Mouse (Mus musculus) CH12.LX (cell line): ENCODE measurements around the gene B4galt3. TPM values are rescaled to one million over a fixed set of nuclear protein-coding genes. Genes with fewer than 3 reads are reported as not detected.

Experiments used
- DNase-seq: peaks from one replicate; pipeline ENCODE4 v3.0.0-alpha.2; 2013; ENCODE audit errors: extremely low read depth
- H3K27ac ChIP-seq: 2 replicates; pipeline ENCODE4 v1.5.1; 2012; ENCODE audit warnings: low read depth, mild to moderate bottlenecking, control low read depth, moderate library complexity; ENCODE audit not compliant: insufficient read depth
- H3K27me3 ChIP-seq: replicated peaks from 2 replicates; pipeline ENCODE3; 2012; ENCODE audit warnings: inconsistent platforms
- H3K36me3 ChIP-seq, 2 experiments: replicated peaks in 1 of 2; 2 replicates each; pipeline versions ENCODE3 to v1.6.1; 2012; ENCODE audit warnings: inconsistent platforms in 1 of 2, low read length in 1 of 2, mild to moderate bottlenecking in 1 of 2, mixed read lengths in 1 of 2, moderate library complexity in 1 of 2; ENCODE audit not compliant: control insufficient read depth in 1 of 2, insufficient read depth in 1 of 2
- H3K4me1 ChIP-seq, 2 experiments: 2 replicates each; pipeline ENCODE4 v1.6.1; 2012; ENCODE audit warnings: inconsistent platforms in 1 of 2, moderate library complexity in 1 of 2; ENCODE audit not compliant: insufficient read depth in 2 of 2, control insufficient read depth in 1 of 2
- H3K4me2 ChIP-seq: 2 replicates; pipeline ENCODE4 v1.6.1; 2012; ENCODE audit warnings: low read depth, mild to moderate bottlenecking, control low read depth; ENCODE audit not compliant: poor library complexity, insufficient read depth, severe bottlenecking
- H3K4me3 ChIP-seq, 3 experiments: fragments of 150-350 bp in 1 of 3; sonication (generic) in 1 of 3; replicated peaks in 1 of 3; 2 replicates each; pipeline versions ENCODE3 to v1.5.1; 2011 to 2012; ENCODE audit warnings: low read depth in 2 of 3, low read length in 2 of 3, mild to moderate bottlenecking in 2 of 3, moderate library complexity in 2 of 3, control low read depth in 1 of 3, improper control_type of control experiment in 1 of 3, inconsistent platforms in 1 of 3, mixed read lengths in 1 of 3; ENCODE audit not compliant: poor library complexity in 1 of 3
- H3K79me2 ChIP-seq: replicated peaks from 2 replicates; pipeline ENCODE4 v1.6.1; 2012; ENCODE audit warnings: mild to moderate bottlenecking, moderate library complexity; ENCODE audit not compliant: control insufficient read depth, poor library complexity, insufficient read depth, severe bottlenecking; ENCODE audit errors: extremely low read depth
- H3K9ac ChIP-seq: 2 replicates; pipeline ENCODE4 v1.6.1; 2012; ENCODE audit warnings: low read depth, mild to moderate bottlenecking, control low read depth, moderate library complexity; ENCODE audit not compliant: insufficient read depth
- H3K9me3 ChIP-seq: replicated peaks from 2 replicates; pipeline ENCODE3; 2012; ENCODE audit warnings: low read length, inconsistent platforms, mixed read lengths
- CHD1 ChIP-seq: IDR thresholded peaks from 2 replicates; pipeline ENCODE4 v1.6.1; 2012; ENCODE audit warnings: low read depth, low read length, improper control_type of control experiment, inconsistent platforms
- E2F4 ChIP-seq: IDR thresholded peaks from 2 replicates; pipeline ENCODE4 v1.6.1; 2011; ENCODE audit warnings: low read depth, low read length, improper control_type of control experiment; ENCODE audit not compliant: insufficient replicate concordance
- ELF1 ChIP-seq: IDR thresholded peaks from 2 replicates; pipeline ENCODE4 v1.6.1; 2014; ENCODE audit warnings: low read depth, mild to moderate bottlenecking, inconsistent platforms, low read length, improper control_type of control experiment
- EP300 ChIP-seq: IDR thresholded peaks from 2 replicates; pipeline ENCODE4 v1.6.1; 2011; ENCODE audit warnings: low read length, improper control_type of control experiment
- GABPA ChIP-seq: IDR thresholded peaks from 2 replicates; pipeline ENCODE4 v1.6.1; 2012; ENCODE audit warnings: low read depth, low read length, improper control_type of control experiment, inconsistent platforms; ENCODE audit not compliant: insufficient replicate concordance
- HCFC1 ChIP-seq: IDR thresholded peaks from 2 replicates; pipeline ENCODE4 v1.6.1; 2012; ENCODE audit warnings: low read depth, mild to moderate bottlenecking, inconsistent platforms, low read length, improper control_type of control experiment
- IRF4 ChIP-seq: IDR thresholded peaks from 2 replicates; pipeline ENCODE4 v1.6.1; 2014; ENCODE audit warnings: low read depth, mild to moderate bottlenecking, inconsistent platforms, low read length, improper control_type of control experiment
- JUN ChIP-seq: IDR thresholded peaks from 2 replicates; pipeline ENCODE4 v1.6.1; 2011; ENCODE audit warnings: low read depth, mild to moderate bottlenecking, low read length, improper control_type of control experiment, moderate library complexity; ENCODE audit not compliant: insufficient read depth
- KAT2A ChIP-seq: IDR thresholded peaks from 2 replicates; pipeline ENCODE4 v1.6.1; 2012; ENCODE audit warnings: low read length, improper control_type of control experiment, inconsistent platforms; ENCODE audit not compliant: insufficient replicate concordance
- MAFK ChIP-seq: IDR thresholded peaks from 2 replicates; pipeline ENCODE4 v1.6.1; 2011; ENCODE audit warnings: low read length, improper control_type of control experiment; ENCODE audit not compliant: insufficient replicate concordance
- MEF2A ChIP-seq: IDR thresholded peaks from 2 replicates; pipeline ENCODE4 v1.6.1; 2014; ENCODE audit warnings: low read depth, mild to moderate bottlenecking, inconsistent platforms, low read length, improper control_type of control experiment, borderline replicate concordance
- MXI1 ChIP-seq: IDR thresholded peaks from 2 replicates; pipeline ENCODE4 v1.6.1; 2011; ENCODE audit warnings: mild to moderate bottlenecking, low read depth, low read length, improper control_type of control experiment
- MYC ChIP-seq: IDR thresholded peaks from 2 replicates; pipeline ENCODE4 v1.6.1; 2011; ENCODE audit warnings: low read depth, mild to moderate bottlenecking, improper control_type of control experiment, low read length
- NELFE ChIP-seq: IDR thresholded peaks from 2 replicates; pipeline ENCODE4 v1.6.1; 2011; ENCODE audit warnings: low read depth, low read length, improper control_type of control experiment
- NRF1 ChIP-seq: IDR thresholded peaks from 2 replicates; pipeline ENCODE4 v1.6.1; 2014; ENCODE audit warnings: low read depth, mild to moderate bottlenecking, inconsistent platforms, low read length, improper control_type of control experiment, moderate library complexity
- POLR2A ChIP-seq: IDR thresholded peaks from 2 replicates; pipeline ENCODE4 v1.6.1; 2011; ENCODE audit warnings: low read depth, mild to moderate bottlenecking, improper control_type of control experiment, low read length
- POLR2AphosphoS2 ChIP-seq: IDR thresholded peaks from 2 replicates; pipeline ENCODE4 v1.6.1; 2011; ENCODE audit warnings: low read depth, low read length, improper control_type of control experiment
- RAD21 ChIP-seq: IDR thresholded peaks from 2 replicates; pipeline ENCODE4 v1.6.1; 2011; ENCODE audit warnings: low read depth, mild to moderate bottlenecking, low read length, improper control_type of control experiment, moderate library complexity
- RCOR1 ChIP-seq: conservative IDR thresholded peaks from 2 replicates; pipeline ENCODE4 v1.6.1; 2012; ENCODE audit warnings: low read depth, mild to moderate bottlenecking, inconsistent platforms, low read length, improper control_type of control experiment
- SIN3A ChIP-seq: IDR thresholded peaks from 2 replicates; pipeline ENCODE4 v1.6.1; 2012; ENCODE audit warnings: low read length, improper control_type of control experiment, inconsistent platforms
- TBP ChIP-seq: conservative IDR thresholded peaks from 2 replicates; pipeline ENCODE4 v1.6.1; 2011; ENCODE audit warnings: low read depth, low read length, improper control_type of control experiment
- TCF12 ChIP-seq: IDR thresholded peaks from 2 replicates; pipeline ENCODE4 v1.6.1; 2014; ENCODE audit warnings: low read depth, mild to moderate bottlenecking, inconsistent platforms, low read length, improper control_type of control experiment
- UBTF ChIP-seq: IDR thresholded peaks from 2 replicates; pipeline ENCODE4 v1.6.1; 2012; ENCODE audit warnings: low read depth, mild to moderate bottlenecking, inconsistent platforms, low read length, improper control_type of control experiment, moderate library complexity
- USF1 ChIP-seq: IDR thresholded peaks from 2 replicates; pipeline ENCODE4 v1.6.1; 2014; ENCODE audit warnings: low read depth, mild to moderate bottlenecking, inconsistent platforms, low read length, improper control_type of control experiment
- ZC3H11A ChIP-seq: IDR thresholded peaks from 2 replicates; pipeline ENCODE4 v1.6.1; 2012; ENCODE audit warnings: low read depth, mild to moderate bottlenecking, inconsistent platforms, low read length, improper control_type of control experiment
- ZKSCAN1 ChIP-seq: IDR thresholded peaks from 2 replicates; pipeline ENCODE4 v1.6.1; 2012; ENCODE audit warnings: low read depth, inconsistent platforms, low read length, improper control_type of control experiment, borderline replicate concordance
- ZMIZ1 ChIP-seq: IDR thresholded peaks from 2 replicates; pipeline ENCODE4 v1.6.1; 2012; ENCODE audit warnings: low read depth, mild to moderate bottlenecking, inconsistent platforms, low read length, improper control_type of control experiment
- dilution Hi-C: fragments of 300-500 bp; cut with MboI; formaldehyde crosslinking; loops from 2 replicates; pipeline ENCODE4 v1.14.3; 2020; ENCODE audit warnings: low sequenced_read_pairs; ENCODE audit not compliant: extremely low pct_unique_long_range_greater_than_20kb, extremely low pct_ligation_motif_present
- in situ Hi-C: fragments of 300-500 bp; cut with MboI; formaldehyde crosslinking; loops from 3 replicates; pipeline ENCODE4 v1.14.3; 2019; ENCODE audit warnings: low sequenced_read_pairs, low pct_ligation_motif_present, low pct_unique_long_range_greater_than_20kb, mixed read lengths
- polyA plus RNA-seq: library from polyadenylated mRNA; unstranded; fragments of >175 nt; gene quantifications from 2 replicates; pipeline ENCODE4 v1.2.1, GENCODE M21; 2012; ENCODE audit warnings: low read depth; ENCODE audit not compliant: insufficient read length
- total RNA-seq, 2 experiments: library from RNA; depleted of rRNA; stranded (reverse); fragments of 300-350 nt in 1 of 2; fragments of >200 nt in 1 of 2; gene quantifications; 2 replicates each; pipeline ENCODE4 v1.2.3; 2012 to 2014

B4galt3 gene
- total and polyA plus RNA-seq, 3 experiments: 19.3 to 27.8 (median 23.1) TPM

DNA sequence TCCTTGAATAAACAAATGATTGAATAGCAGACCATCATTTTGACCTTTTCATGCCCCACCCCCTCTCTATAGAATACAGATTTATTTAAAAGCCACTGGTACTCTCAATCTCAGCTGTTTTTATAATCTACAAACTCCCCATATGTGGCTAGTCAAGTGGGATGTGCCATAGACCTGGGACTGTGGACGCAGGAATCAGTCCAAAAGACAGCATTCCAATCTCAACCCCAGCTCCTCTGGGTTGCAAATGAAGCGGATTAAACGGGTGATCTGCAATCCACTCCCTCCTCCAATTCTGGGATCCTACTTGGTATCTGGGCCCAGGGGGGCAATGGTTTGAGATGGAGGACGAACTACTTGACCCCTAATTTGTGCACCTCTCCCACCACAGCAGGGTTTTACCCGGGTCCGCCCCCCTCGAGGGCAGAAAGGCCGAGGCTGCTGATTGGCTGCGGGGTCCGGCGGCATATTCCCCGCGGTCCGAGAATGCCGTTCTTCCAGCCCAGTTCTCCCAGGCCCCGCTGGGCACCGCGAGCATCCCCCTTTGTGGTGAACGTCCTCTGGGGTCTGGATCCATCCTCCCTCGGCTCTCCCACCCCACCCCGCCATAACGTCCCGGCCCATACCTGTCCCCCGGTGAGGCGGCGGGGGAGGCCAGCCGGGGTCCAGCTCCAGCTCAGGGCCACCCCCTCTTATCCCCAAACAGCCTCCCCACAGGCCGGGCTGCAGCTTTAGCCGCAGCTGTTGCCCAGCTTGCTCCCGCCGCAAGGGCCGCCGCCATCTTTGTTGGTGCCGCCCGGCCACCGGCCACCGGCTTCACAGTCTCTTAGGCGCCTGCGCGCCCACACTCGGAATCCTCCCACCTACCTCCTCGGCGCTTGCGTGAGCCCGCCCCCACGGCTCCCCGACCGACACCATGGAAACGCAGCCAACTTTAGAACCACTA lies 17.3 kb downstream of the B4galt3 start, which contains the start of gene Usp21:
Gene Usp21, minus strand, starts transcription at position 856 of the 946 bp plus-strand sequence.
- peak; percentile 91 for DNase-seq
- Histone ChIP-seq H3K36me3 (peaks cover 40 to 70% of the 10 kb centered on the region in 2 experiments), H3K4me2 (peak within 1 kb of the TSS; percentile 76), H3K27ac (peak within 1 kb of the TSS; percentile 40), H3K9me3 (no peaks in the 10 kb centered on the region), H3K4me3 (peak within 1 kb of the TSS; percentile 70 to 83 (median 81)), H3K4me1 (peaks cover 5 to 36% of the 10 kb centered on the region in 2 experiments; a peak in 3 of 4 replicates), H3K79me2 (peaks cover 12% of the 10 kb centered on the region), H3K27me3 (no peaks in the 10 kb centered on the region), H3K9ac (peak within 1 kb of the TSS; percentile 87)
- no peak for TF ChIP-seq GABPA
- TF ChIP-seq RAD21: no peak
- peak; percentile 72 for TF ChIP-seq SIN3A
- TF ChIP-seq ZMIZ1: peak; percentile 57; the same call in 1 of the 2 replicates
- TF ChIP-seq MYC: no peak
- TF ChIP-seq NRF1: peak; percentile 95
- no peak for TF ChIP-seq USF1
- TF ChIP-seq NELFE: peak; percentile 87
- TF ChIP-seq MEF2A: peak; percentile 54; the same call in 1 of the 2 replicates
- TF ChIP-seq POLR2A: peak; percentile 89
- peak; percentile 99 for TF ChIP-seq TCF12
- peak; percentile 88 for TF ChIP-seq HCFC1
- TF ChIP-seq IRF4: peak; percentile 37; the same call in 1 of the 2 replicates
- TF ChIP-seq ELF1: peak; percentile 74
- peak; percentile 77; the same call in 1 of the 2 replicates for TF ChIP-seq KAT2A
- peak; percentile 78 for TF ChIP-seq MXI1
- TF ChIP-seq POLR2AphosphoS2: peak; percentile 90
- TF ChIP-seq TBP: 0 out of 2 replicates have a peak, but pooled peaks have one; percentile 62
- in situ Hi-C loops (no loop called here), dilution Hi-C loops (no loop called here)

DNA sequence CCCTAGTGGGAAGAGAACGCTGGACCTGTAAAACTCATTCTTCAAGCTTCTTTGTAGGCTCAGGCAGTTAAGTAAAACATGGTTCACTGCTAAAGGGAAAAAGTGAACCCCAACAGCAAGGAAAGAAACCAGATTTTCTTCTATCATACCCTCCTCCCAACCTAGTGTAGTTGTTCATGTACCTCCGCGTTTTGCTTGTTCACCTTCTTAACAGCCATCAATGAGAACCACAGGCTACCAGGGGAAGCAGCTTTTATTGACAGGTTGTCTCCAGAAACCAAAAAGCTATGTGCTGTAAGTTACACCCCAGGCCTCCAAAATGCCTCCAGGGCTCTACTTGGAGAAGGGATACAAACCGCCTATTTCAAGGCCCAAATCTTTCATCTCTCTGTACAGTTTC lies 18.2 kb downstream of the B4galt3 start:
- H3K36me3 ChIP-seq: peaks cover 40 to 63% of the 10 kb centered on the region in 2 experiments
- TF ChIP-seq RCOR1 (no peak), UBTF (no peak), JUN (no peak), CHD1 (no peak), NELFE (no peak), TCF12 (no peak), MEF2A (no peak), EP300 (no peak), HCFC1 (no peak), RAD21 (no peak), MAFK (no peak), ELF1 (no peak), GABPA (no peak), ZC3H11A (no peak), E2F4 (no peak), MYC (no peak), ZKSCAN1 (no peak)
- H3K4me3 ChIP-seq: no peak overlapping the region
- peaks cover 5 to 39% of the 10 kb centered on the region in 2 experiments; a peak in 3 of 4 replicates for H3K4me1 ChIP-seq
- H3K4me2 ChIP-seq: peak overlapping the region; percentile 75
- dilution Hi-C loops (no loop called here), in situ Hi-C loops (no loop called here)
- no peak for DNase-seq
- no peak overlapping the region for H3K9ac ChIP-seq
- no peak overlapping the region for H3K27ac ChIP-seq
- H3K27me3 ChIP-seq: no peaks in the 10 kb centered on the region
- H3K79me2 ChIP-seq: peaks cover 18% of the 10 kb centered on the region
- H3K9me3 ChIP-seq: no peaks in the 10 kb centered on the region
